10 mouse cellular contexts compared by ENCODE assay signal in genomic region chr10:39555740-39556139, GRCm38 (mm10). TPM values are rescaled to one million over a fixed set of nuclear protein-coding genes. Genes with fewer than 3 reads are reported as not detected.
DNase-seq lines count a peak whose midpoint lies in the region; ATAC-seq and TF ChIP-seq lines count a peak whose summit lies in the region.
"Had no signal": no experiment of that assay in that cellular context is flagged by ENCODE, and none has a peak within 500 bp of the region (broad histone marks: within the 10 kb centered on the region; RNA-seq: fewer than 3 reads in every experiment).

No protein-coding gene starts in this region.

- no peak for DNase-seq in kidney, adult 11 months
- DNase-seq in hindbrain, postnatal 0 days (ENCODE audit: low spot score), result no peak
- DNase-seq in left cerebral cortex, adult 9 months (ENCODE audit: low spot score in 2 of 2), result no peak
- no peak for DNase-seq in left cerebral cortex, postnatal 4 days
- no peak for DNase-seq in right cerebral cortex, adult 18-20 months
- DNase-seq: cerebellum, adult 11 months had no signal

- peak overlapping the region; percentile 92 for H3K27ac ChIP-seq in kidney, embryonic 16.5 days (ENCODE audit: low read length)
- no peak overlapping the region for H3K27ac ChIP-seq in hindbrain, postnatal 0 days
- peak overlapping the region; percentile 84 for H3K27ac ChIP-seq in lung, embryonic 15.5 days
- peak overlapping the region; percentile 81 for H3K27ac ChIP-seq in stomach, embryonic 15.5 days
- H3K27ac ChIP-seq: macrophage had no signal

- H3K27me3 ChIP-seq in kidney, embryonic 16.5 days (ENCODE audit: insufficient read depth, low read length), result no peaks in the 10 kb centered on the region
- no peaks in the 10 kb centered on the region for H3K27me3 ChIP-seq in hindbrain, postnatal 0 days (ENCODE audit: insufficient read depth, low read length)
- H3K27me3 ChIP-seq in lung, embryonic 15.5 days, result no peaks in the 10 kb centered on the region
- H3K27me3 ChIP-seq in stomach, embryonic 15.5 days (replicated peaks), result no peaks in the 10 kb centered on the region

- no peak overlapping the region for H3K9ac ChIP-seq in kidney, embryonic 16.5 days (replicated peaks; ENCODE audit: low read length)
- H3K9ac ChIP-seq in hindbrain, postnatal 0 days (replicated peaks; ENCODE audit: low read length), result no peak overlapping the region
- H3K9ac ChIP-seq in lung, embryonic 15.5 days, result no peak overlapping the region
- no peak overlapping the region for H3K9ac ChIP-seq in stomach, embryonic 15.5 days

- TF ChIP-seq CTCF in hindbrain, postnatal 0 days (IDR thresholded peaks at IDR 0.05; ENCODE audit: low read depth), result peak; percentile 25; the same call in 1 of the 2 replicates

- intact Hi-C loops in left cerebral cortex, postnatal 4 days (cut with DNase I), result no loop called here

- ATAC-seq in kidney, embryonic 16.5 days (ENCODE audit: low FRiP score, low TSS enrichment), result 0 out of 2 replicates have a peak, but pooled peaks have one; percentile 3
- no peak for ATAC-seq in hindbrain, postnatal 0 days
- 0 out of 2 replicates have a peak, but pooled peaks have one; percentile 11 for ATAC-seq in lung, embryonic 15.5 days (ENCODE audit: borderline replicate concordance, extremely low read depth, low FRiP score, low TSS enrichment)
- no peak; the same call in 1 of the 2 replicates for ATAC-seq in stomach, embryonic 15.5 days (ENCODE audit: insufficient read depth, low FRiP score, low read depth)

- no peaks in the 10 kb centered on the region for H3K9me3 ChIP-seq in kidney, embryonic 16.5 days (ENCODE audit: low read length)
- H3K9me3 ChIP-seq in hindbrain, postnatal 0 days (ENCODE audit: low read length), result no peaks in the 10 kb centered on the region
- H3K9me3 ChIP-seq in lung, embryonic 15.5 days, result no peaks in the 10 kb centered on the region
- H3K9me3 ChIP-seq in stomach, embryonic 15.5 days, result no peaks in the 10 kb centered on the region

- H3K4me3 ChIP-seq in kidney, embryonic 16.5 days (ENCODE audit: low read length), result no peak overlapping the region
- H3K4me3 ChIP-seq in hindbrain, postnatal 0 days (ENCODE audit: low read length), result no peak overlapping the region
- no peak overlapping the region for H3K4me3 ChIP-seq in lung, embryonic 15.5 days
- H3K4me3 ChIP-seq in stomach, embryonic 15.5 days (replicated peaks), result no peak overlapping the region

- WGBS in kidney, embryonic 16.5 days, result 7% methylated on average over 5 of the region's 5 CpGs
- 51% methylated on average over 5 of the region's 5 CpGs for WGBS in hindbrain, postnatal 0 days
- 18% methylated on average over 5 of the region's 5 CpGs for WGBS in lung, embryonic 15.5 days
- WGBS in stomach, embryonic 15.5 days, result 26% methylated on average over 5 of the region's 5 CpGs

- H3K4me1 ChIP-seq in kidney, embryonic 16.5 days (ENCODE audit: insufficient read depth, low read length), result peaks cover 89% of the 10 kb centered on the region
- peaks cover 40% of the 10 kb centered on the region for H3K4me1 ChIP-seq in hindbrain, postnatal 0 days (ENCODE audit: insufficient read depth, low read length)
- peaks cover 76% of the 10 kb centered on the region for H3K4me1 ChIP-seq in lung, embryonic 15.5 days
- peaks cover 49% of the 10 kb centered on the region for H3K4me1 ChIP-seq in stomach, embryonic 15.5 days

- peak overlapping the region; percentile 7; the same call in 1 of the 2 replicates for H3K4me2 ChIP-seq in kidney, embryonic 16.5 days (replicated peaks; ENCODE audit: low read depth, low read length)
- H3K4me2 ChIP-seq in hindbrain, postnatal 0 days (ENCODE audit: low read depth, low read length), result no peak overlapping the region
- no peak overlapping the region for H3K4me2 ChIP-seq in lung, embryonic 15.5 days
- H3K4me2 ChIP-seq in stomach, embryonic 15.5 days, result peak overlapping the region; percentile 14; the same call in 1 of the 2 replicates

- H3K36me3 ChIP-seq in kidney, embryonic 16.5 days (ENCODE audit: insufficient read depth, low read length), result no peaks in the 10 kb centered on the region; the same call in 1 of the 2 replicates
- H3K36me3 ChIP-seq in hindbrain, postnatal 0 days (ENCODE audit: insufficient read depth, low read length), result 0 out of 2 replicates have a peak, but pooled peaks cover 4% of the 10 kb centered on the region
- H3K36me3 ChIP-seq in lung, embryonic 15.5 days, result no peaks in the 10 kb centered on the region
- H3K36me3 ChIP-seq in stomach, embryonic 15.5 days, result no peaks in the 10 kb centered on the region

RNA-seq across cellular contexts. Expression of gene Traf3ip2, which starts 57.0 kb away (rescaled TPM):
- polyA plus RNA-seq in kidney, embryonic 16.5 days (2015; fragmentation: Nextera tagmentation; extraction: Ambion mirVana), result 18.4 and 18.9 TPM in 2 replicates
- 5.3 and 9.6 TPM in 2 replicates for total RNA-seq in hindbrain, postnatal 0 days (2014; rRNA removed)
- 5.7 and 6.2 TPM in 2 replicates for polyA plus RNA-seq in hindbrain, postnatal 0 days (2015; fragmentation: Nextera tagmentation; extraction: Ambion mirVana)
- 30.1 and 33.5 TPM in 2 replicates for polyA plus RNA-seq in lung, embryonic 15.5 days (2015; fragmentation: Nextera tagmentation; extraction: Ambion mirVana)
- 29.0 and 29.6 TPM in 2 replicates for polyA plus RNA-seq in stomach, embryonic 15.5 days (2015; fragmentation: Nextera tagmentation; extraction: Ambion mirVana)
- total RNA-seq in left cerebral cortex, postnatal 4 days (2021), result 1 to 10 TPM in 1 of 2 experiments, under 1 TPM in 1; 0.52 to 1.5 TPM

Comparison
In these comparisons a context has a peak if more than half of its experiments do, and no peak if none do; other contexts are left out.
1. ATAC-seq: peak in kidney, embryonic 16.5 days (single experiment) and lung, embryonic 15.5 days (single experiment); none in hindbrain, postnatal 0 days (single experiment) and stomach, embryonic 15.5 days (single experiment).
2. H3K4me2 ChIP-seq: peak in kidney, embryonic 16.5 days (single experiment) and stomach, embryonic 15.5 days (single experiment); none in hindbrain, postnatal 0 days (single experiment) and lung, embryonic 15.5 days (single experiment).